Mouse (Mus musculus) olfactory bulb, adult 2 months (tissue): ENCODE measurements around the gene Rpp14.

ENCODE experiments used
- CTCF ChIP-seq: fragments of 200-500 bp; IDR thresholded peaks from 2 replicates; pipeline ENCODE4 v1.5.1; 2012; ENCODE audit warnings: low read depth, mild to moderate bottlenecking, low read length, moderate library complexity; ENCODE audit not compliant: insufficient read depth
- POLR2A ChIP-seq: fragments of 200-500 bp; IDR thresholded peaks from 2 replicates; pipeline ENCODE4 v1.6.1; 2012; ENCODE audit warnings: mild to moderate bottlenecking, low read depth, low read length, moderate library complexity; ENCODE audit not compliant: insufficient read depth

DNA sequence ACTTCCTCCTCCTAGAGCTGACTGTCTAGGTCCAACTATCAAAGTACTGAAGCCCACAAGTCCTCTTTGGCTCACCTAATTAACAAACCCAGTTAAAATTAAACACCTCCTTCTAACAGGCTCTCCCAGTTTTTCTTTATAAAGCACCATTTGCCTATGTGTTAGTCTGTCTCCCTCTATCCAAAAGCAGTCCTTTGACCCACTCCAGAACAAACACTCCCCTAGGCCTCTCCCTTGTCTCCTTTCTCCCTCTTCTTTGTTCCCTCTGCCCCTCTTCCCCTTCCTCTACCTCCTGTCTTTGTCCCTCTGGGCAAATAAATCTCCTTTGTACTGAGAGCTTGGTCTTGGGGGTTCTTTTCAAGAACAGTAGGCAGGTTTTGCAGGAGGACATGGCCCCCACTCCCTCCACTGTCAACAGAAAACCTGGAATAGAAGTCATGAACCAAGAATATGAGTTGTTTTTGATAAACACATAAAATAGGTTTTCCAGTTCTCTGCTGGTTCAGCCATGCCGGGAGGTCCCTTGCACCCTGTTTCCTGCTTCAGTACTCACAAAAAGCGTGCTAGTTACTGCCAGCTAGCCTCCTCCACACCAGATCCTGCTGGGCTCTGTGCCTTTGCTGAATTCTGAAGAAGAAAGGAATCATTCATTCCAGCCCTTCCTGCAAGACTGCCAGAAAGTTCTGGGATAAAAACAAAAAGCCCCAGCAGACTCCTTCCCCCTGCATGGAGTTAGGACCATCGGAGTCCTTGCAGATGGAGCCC is 17.4 kb upstream of the Rpp14 start:
- TF ChIP-seq CTCF: no peak
- TF ChIP-seq POLR2A: no peak
